Mouse (Mus musculus): Measurements from ENCODE around the gene Lpp. TPM values are rescaled to one million over a fixed set of nuclear protein-coding genes. Genes with fewer than 3 reads are reported as not detected.

Lpp gene
- polyA plus RNA-seq, 1 experiment: 10.5 TPM

GRCm38 (mm10) chr16:24656026-24656425 is 262.7 kb downstream of the Lpp start:
- Histone ChIP-seq H3K4me1 (ENCODE audit: control insufficient read depth, insufficient read depth, low read length) (peaks cover 40% of the 10 kb centered on the region), H3K4me3 (ENCODE audit: insufficient read depth, low read length) (no peak overlapping the region), H3K27ac (ENCODE audit: insufficient read depth, low read depth, low read length) (no peak overlapping the region)
- TF ChIP-seq POLR2A (IDR thresholded peaks at IDR 0.05; ENCODE audit: borderline replicate concordance, low read depth, low read length) (no peak), CTCF (IDR thresholded peaks at IDR 0.05; ENCODE audit: low read depth, low read length) (no peak)

- H3K4me3 ChIP-seq (ENCODE audit: insufficient read depth, low read length): no peak overlapping the region
- peak overlapping the region; percentile 41; the same call in 1 of the 2 replicates for H3K27ac ChIP-seq (ENCODE audit: insufficient read depth, low read depth, low read length)
- H3K4me1 ChIP-seq (ENCODE audit: control insufficient read depth, insufficient read depth, low read length): peaks cover 36% of the 10 kb centered on the region
- TF ChIP-seq POLR2A (IDR thresholded peaks at IDR 0.05; ENCODE audit: borderline replicate concordance, low read depth, low read length) (no peak), CTCF (IDR thresholded peaks at IDR 0.05; ENCODE audit: low read depth, low read length) (no peak)
These were observed 263.4 kb downstream of the Lpp start for GRCm38 (mm10) chr16:24656752-24657151.

- Histone ChIP-seq H3K4me3 (ENCODE audit: insufficient read depth, low read length) (no peak overlapping the region), H3K27ac (ENCODE audit: insufficient read depth, low read depth, low read length) (no peak overlapping the region), H3K4me1 (ENCODE audit: control insufficient read depth, insufficient read depth, low read length) (peaks cover 29% of the 10 kb centered on the region)
- TF ChIP-seq CTCF (IDR thresholded peaks at IDR 0.05; ENCODE audit: low read depth, low read length): no peak
- TF ChIP-seq POLR2A (IDR thresholded peaks at IDR 0.05; ENCODE audit: borderline replicate concordance, low read depth, low read length): no peak
These were observed 265.7 kb downstream of the Lpp start for GRCm38 (mm10) chr16:24659049-24659448.

DNA sequence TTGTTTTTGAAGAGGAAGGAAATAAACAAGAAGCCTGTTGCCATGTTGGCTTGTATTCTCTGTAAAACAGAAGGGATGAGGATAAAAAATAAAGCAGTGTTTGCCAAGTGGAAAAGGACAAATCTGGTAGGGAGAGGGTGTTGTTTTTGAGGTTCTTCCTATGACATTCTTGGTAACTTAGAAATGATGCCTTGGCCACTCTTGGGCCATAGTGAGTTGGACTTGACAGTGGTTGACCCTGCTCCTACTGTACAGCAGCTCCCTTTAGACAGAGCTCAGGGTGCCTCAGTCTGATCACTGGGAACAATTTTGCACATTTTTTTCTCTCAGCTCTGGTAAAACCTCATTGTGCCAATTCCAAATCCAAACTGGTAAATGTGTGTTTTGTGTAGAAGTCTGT is 270.8 kb downstream of the Lpp start:
- TF ChIP-seq CTCF (IDR thresholded peaks at IDR 0.05; ENCODE audit: low read depth, low read length) (no peak), POLR2A (IDR thresholded peaks at IDR 0.05; ENCODE audit: borderline replicate concordance, low read depth, low read length) (no peak)
- Histone ChIP-seq H3K27ac (ENCODE audit: insufficient read depth, low read depth, low read length) (no peak overlapping the region), H3K4me3 (ENCODE audit: insufficient read depth, low read length) (no peak overlapping the region), H3K4me1 (ENCODE audit: control insufficient read depth, insufficient read depth, low read length) (peaks cover 12% of the 10 kb centered on the region)

DNA sequence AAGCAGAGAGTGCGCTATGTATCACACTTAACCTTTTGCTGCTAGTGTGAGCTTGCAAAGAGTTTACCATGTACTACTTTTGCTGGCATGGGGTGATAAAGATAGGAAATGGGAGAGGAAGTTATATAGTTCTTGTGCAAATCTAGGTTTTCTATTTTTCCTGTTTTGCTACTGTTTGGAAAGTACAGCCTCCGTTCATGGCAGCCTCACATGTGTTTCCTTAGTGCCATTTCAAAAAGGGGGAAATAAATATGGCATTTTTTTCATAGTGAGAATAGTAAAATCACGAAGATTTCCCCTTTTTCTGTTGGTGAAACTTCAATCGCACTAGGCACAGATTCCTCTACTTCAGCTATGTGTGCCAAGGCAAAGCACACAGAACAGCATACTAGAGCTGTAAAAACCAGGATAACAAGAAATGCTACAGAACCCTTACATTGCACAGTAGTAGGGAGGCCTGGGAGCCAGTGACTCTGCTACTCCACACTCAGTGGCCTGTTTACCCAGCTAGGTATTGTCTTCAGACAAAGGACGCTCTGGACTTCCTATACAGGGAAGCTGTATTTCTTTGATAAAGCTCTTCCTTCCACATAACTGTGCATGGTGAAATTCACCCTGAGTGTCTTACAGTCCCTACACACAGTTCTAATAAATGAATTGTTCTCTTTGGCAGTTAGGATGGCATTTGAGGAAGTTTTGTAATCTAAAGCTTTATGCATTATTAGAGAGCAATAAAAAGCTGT is 276.6 kb downstream of the Lpp start:
- Histone ChIP-seq H3K4me3 (ENCODE audit: insufficient read depth, low read length) (no peak overlapping the region), H3K4me1 (ENCODE audit: control insufficient read depth, insufficient read depth, low read length) (peaks cover 40% of the 10 kb centered on the region), H3K27ac (ENCODE audit: insufficient read depth, low read depth, low read length) (peak overlapping the region; percentile 97)
- TF ChIP-seq POLR2A (IDR thresholded peaks at IDR 0.05; ENCODE audit: borderline replicate concordance, low read depth, low read length) (no peak), CTCF (IDR thresholded peaks at IDR 0.05; ENCODE audit: low read depth, low read length) (no peak)

- no peak overlapping the region for H3K27ac ChIP-seq (ENCODE audit: insufficient read depth, low read depth, low read length)
These were observed 285.6 kb downstream of the Lpp start for GRCm38 (mm10) chr16:24678942-24679341.

GRCm38 (mm10) chr16:24695062-24695461 is 301.8 kb downstream of the Lpp start:
- no peaks in the 10 kb centered on the region for H3K4me1 ChIP-seq (ENCODE audit: control insufficient read depth, insufficient read depth, low read length)
- H3K4me3 ChIP-seq (ENCODE audit: insufficient read depth, low read length): no peak overlapping the region
- no peak overlapping the region for H3K27ac ChIP-seq (ENCODE audit: insufficient read depth, low read depth, low read length)
- TF ChIP-seq CTCF (IDR thresholded peaks at IDR 0.05; ENCODE audit: low read depth, low read length) (no peak), POLR2A (IDR thresholded peaks at IDR 0.05; ENCODE audit: borderline replicate concordance, low read depth, low read length) (no peak)

More at GRCm38 (mm10) chr16:24678942-24679341, 285.6 kb downstream of the Lpp start:
- Histone ChIP-seq H3K4me1 (ENCODE audit: control insufficient read depth, insufficient read depth, low read length) (peaks cover 4% of the 10 kb centered on the region), H3K4me3 (ENCODE audit: insufficient read depth, low read length) (no peak overlapping the region)
- TF ChIP-seq CTCF (IDR thresholded peaks at IDR 0.05; ENCODE audit: low read depth, low read length): no peak
- no peak for TF ChIP-seq POLR2A (IDR thresholded peaks at IDR 0.05; ENCODE audit: borderline replicate concordance, low read depth, low read length)

- TF ChIP-seq CTCF (IDR thresholded peaks at IDR 0.05; ENCODE audit: low read depth, low read length): no peak
- H3K4me3 ChIP-seq (ENCODE audit: insufficient read depth, low read length): no peak overlapping the region
- H3K4me1 ChIP-seq (ENCODE audit: control insufficient read depth, insufficient read depth, low read length): no peaks in the 10 kb centered on the region
These were observed 310.9 kb downstream of the Lpp start for GRCm38 (mm10) chr16:24704215-24704614.

GRCm38 (mm10) chr16:24723641-24724040 is 330.3 kb downstream of the Lpp start:
- Histone ChIP-seq H3K4me1 (ENCODE audit: control insufficient read depth, insufficient read depth, low read length) (peaks cover 17% of the 10 kb centered on the region), H3K4me3 (ENCODE audit: insufficient read depth, low read length) (no peak overlapping the region), H3K27ac (ENCODE audit: insufficient read depth, low read depth, low read length) (no peak overlapping the region)
- no peak for TF ChIP-seq POLR2A (IDR thresholded peaks at IDR 0.05; ENCODE audit: borderline replicate concordance, low read depth, low read length)

More at GRCm38 (mm10) chr16:24704215-24704614, 310.9 kb downstream of the Lpp start:
- H3K27ac ChIP-seq (ENCODE audit: insufficient read depth, low read depth, low read length): no peak overlapping the region

DNA sequence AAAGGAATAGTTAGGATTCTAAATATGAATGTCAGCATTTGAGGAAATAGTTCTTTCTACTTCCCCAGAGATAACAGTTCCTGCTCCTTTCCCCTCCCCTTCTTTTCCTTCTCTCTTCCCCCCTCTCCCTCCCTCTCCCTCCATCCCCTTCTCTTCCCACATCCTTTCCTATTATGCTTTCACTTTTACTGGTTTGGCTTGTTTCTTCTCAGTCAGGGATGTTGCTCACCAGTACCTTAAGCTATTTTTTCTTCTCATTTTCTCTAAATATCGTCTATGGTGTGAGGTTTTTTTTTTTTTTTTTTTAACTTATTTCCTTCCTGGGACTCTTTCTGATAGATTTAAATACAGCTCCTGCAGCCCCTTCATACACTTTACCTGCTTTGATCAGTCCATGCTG is 339.4 kb downstream of the Lpp start:
- no peak for TF ChIP-seq POLR2A (IDR thresholded peaks at IDR 0.05; ENCODE audit: borderline replicate concordance, low read depth, low read length)
- TF ChIP-seq CTCF (IDR thresholded peaks at IDR 0.05; ENCODE audit: low read depth, low read length): no peak
- H3K27ac ChIP-seq (ENCODE audit: insufficient read depth, low read depth, low read length): no peak overlapping the region
- no peak overlapping the region for H3K4me3 ChIP-seq (ENCODE audit: insufficient read depth, low read length)
- H3K4me1 ChIP-seq (ENCODE audit: control insufficient read depth, insufficient read depth, low read length): peaks cover 14% of the 10 kb centered on the region

Data from bone marrow macrophage, adult 2 months (primary cell).